Mouse (Mus musculus) midbrain, embryonic 11.5 days (tissue): Measurements from ENCODE around the gene Hirip3. TPM values are rescaled to one million over a fixed set of nuclear protein-coding genes. Genes with fewer than 3 reads are reported as not detected.
A peak's percentile ranks its signal among the peaks of the same experiment; 100 is the strongest.

Experiments used
- ATAC-seq: fragments of 200-750 bp; cut with Nextera tagmentation; 2 replicates; pipeline ENCODE4 v1.8.0; 2017; ENCODE audit warnings: moderate TSS enrichment, moderate library complexity; ENCODE audit not compliant: low FRiP score
- DNase-seq: peaks from one replicate; pipeline ENCODE4 v3.0.0; 2015; ENCODE audit warnings: low spot score; ENCODE audit errors: missing footprints
- H3K27ac ChIP-seq: fragments of 300-500 bp; sonication (generic); 2 replicates; pipeline ENCODE4 v1.5.1; 2014; ENCODE audit warnings: low read depth, low read length
- H3K27me3 ChIP-seq: fragments of 300-500 bp; sonication (generic); 2 replicates; pipeline ENCODE4 v1.6.1; 2014; ENCODE audit warnings: mild to moderate bottlenecking, low read length, moderate library complexity, mixed read lengths; ENCODE audit not compliant: control insufficient read depth, insufficient read depth
- H3K36me3 ChIP-seq: fragments of 300-500 bp; sonication (generic); 2 replicates; pipeline ENCODE4 v1.6.1; 2014; ENCODE audit warnings: mild to moderate bottlenecking, low read length, moderate library complexity, mixed read lengths; ENCODE audit not compliant: control insufficient read depth, insufficient read depth
- H3K4me1 ChIP-seq: fragments of 300-500 bp; sonication (generic); 2 replicates; pipeline ENCODE4 v1.6.1; 2014; ENCODE audit warnings: low read length; ENCODE audit not compliant: control insufficient read depth, insufficient read depth
- H3K4me2 ChIP-seq: fragments of 300-500 bp; sonication (generic); 2 replicates; pipeline ENCODE4 v1.6.1; 2014; ENCODE audit warnings: mild to moderate bottlenecking, moderate library complexity
- H3K4me3 ChIP-seq: fragments of 300-500 bp; sonication (generic); 2 replicates; pipeline ENCODE4 v1.5.1; 2014; ENCODE audit warnings: low read depth, low read length
- H3K9ac ChIP-seq: fragments of 300-500 bp; sonication (generic); 2 replicates; pipeline ENCODE4 v1.6.1; 2014; ENCODE audit warnings: low read length
- H3K9me3 ChIP-seq: fragments of 300-500 bp; sonication (generic); 2 replicates; pipeline ENCODE4 v1.6.1; 2016; ENCODE audit warnings: low read length; ENCODE audit not compliant: control insufficient read depth
- WGBS: fragments of 180-500 bp; shearing (Covaris S2); extraction: QIAGEN DNeasy Blood & Tissue Kit; methylation state at CpG from one replicate; pipeline ENCODE4 v1.1.7; 2014; 5-methylcytosine and 5-hydroxymethylcytosine counted together
- polyA plus RNA-seq: library from polyadenylated mRNA; unstranded; fragments of >200 nt; fragmentation: Nextera tagmentation; extraction: Ambion mirVana; gene quantifications from 2 replicates; pipeline ENCODE4 v1.2.1, GENCODE M21; 2014

Hirip3 gene
- 23.8 and 28.4 TPM in 2 replicates for polyA plus RNA-seq

- 3% methylated on average over 42 of the region's 42 CpGs for WGBS
- DNase-seq: peak; percentile 99
- peaks cover 26% of the 10 kb centered on the region for H3K4me1 ChIP-seq
- peaks cover 22% of the 10 kb centered on the region for H3K36me3 ChIP-seq
- H3K27me3 ChIP-seq: no peaks in the 10 kb centered on the region
- peak within 1 kb of the TSS; percentile 77 for H3K27ac ChIP-seq
- ATAC-seq: peak; percentile 90
- H3K9ac ChIP-seq: peak within 1 kb of the TSS; percentile 81
- H3K4me3 ChIP-seq: peak within 1 kb of the TSS; percentile 57
- peak within 1 kb of the TSS; percentile 66 for H3K4me2 ChIP-seq
- H3K9me3 ChIP-seq: no peaks in the 10 kb centered on the region
Observed at GRCm38 (mm10) chr7:126861429-126862130, at the start of gene Hirip3. TSS of gene Hirip3 (plus strand) at chr7:126861972.

- H3K36me3 ChIP-seq: no peaks in the 10 kb centered on the region
- H3K4me3 ChIP-seq: no peak overlapping the region
- DNase-seq: no peak
- no peaks in the 10 kb centered on the region for H3K9me3 ChIP-seq
- ATAC-seq: no peak
- H3K4me2 ChIP-seq: no peak overlapping the region
- WGBS: 62% methylated on average over 8 of the region's 8 CpGs
- no peak overlapping the region for H3K27ac ChIP-seq
- H3K9ac ChIP-seq: no peak overlapping the region
- no peaks in the 10 kb centered on the region; the same call in 1 of the 2 replicates for H3K27me3 ChIP-seq
- no peaks in the 10 kb centered on the region for H3K4me1 ChIP-seq
Observed at GRCm38 (mm10) chr7:126815726-126816222, 46.0 kb upstream of the Hirip3 start.

GRCm38 (mm10) chr7:126816494-126816893, 45.3 kb upstream of the Hirip3 start:
- Histone ChIP-seq H3K9me3 (no peaks in the 10 kb centered on the region), H3K27ac (no peak overlapping the region), H3K36me3 (no peaks in the 10 kb centered on the region), H3K27me3 (no peaks in the 10 kb centered on the region; the same call in 1 of the 2 replicates), H3K4me1 (no peaks in the 10 kb centered on the region), H3K4me3 (no peak overlapping the region), H3K4me2 (no peak overlapping the region), H3K9ac (no peak overlapping the region)
- DNase-seq: no peak
- WGBS: 94% methylated on average over 8 of the region's 8 CpGs
- ATAC-seq: no peak

GRCm38 (mm10) chr7:126817595-126817994, 44.2 kb upstream of the Hirip3 start:
- Histone ChIP-seq H3K27me3 (peaks cover 2% of the 10 kb centered on the region), H3K4me2 (no peak overlapping the region), H3K9ac (no peak overlapping the region), H3K4me1 (peaks cover 6% of the 10 kb centered on the region), H3K4me3 (no peak overlapping the region), H3K27ac (no peak overlapping the region), H3K36me3 (no peaks in the 10 kb centered on the region), H3K9me3 (no peaks in the 10 kb centered on the region)
- 83% methylated on average over 7 of the region's 7 CpGs for WGBS
- no peak for DNase-seq
- no peak for ATAC-seq

- H3K9me3 ChIP-seq: no peaks in the 10 kb centered on the region
- DNase-seq: peak; percentile 45
- no peaks in the 10 kb centered on the region for H3K36me3 ChIP-seq
- H3K9ac ChIP-seq: no peak overlapping the region
- H3K4me2 ChIP-seq: no peak overlapping the region
- peaks cover 11% of the 10 kb centered on the region for H3K4me1 ChIP-seq
- H3K27me3 ChIP-seq: peaks cover 2% of the 10 kb centered on the region
- H3K4me3 ChIP-seq: no peak overlapping the region
- 32% methylated on average over 1 of the region's 1 CpGs for WGBS
- no peak overlapping the region for H3K27ac ChIP-seq
- ATAC-seq: no peak
Observed at GRCm38 (mm10) chr7:126818818-126819217, 43.0 kb upstream of the Hirip3 start.

- ATAC-seq (peak; percentile 51; the same call in 1 of the 2 replicates), DNase-seq (peak; percentile 99)
- no peak overlapping the region for H3K27ac ChIP-seq
- H3K9me3 ChIP-seq: no peaks in the 10 kb centered on the region
- WGBS: 26% methylated on average over 7 of the region's 7 CpGs
- no peaks in the 10 kb centered on the region for H3K36me3 ChIP-seq
- H3K4me2 ChIP-seq: no peak overlapping the region
- peak overlapping the region; percentile 73 for H3K9ac ChIP-seq
- peaks cover 2% of the 10 kb centered on the region for H3K27me3 ChIP-seq
- peaks cover 11% of the 10 kb centered on the region for H3K4me1 ChIP-seq
- no peak overlapping the region for H3K4me3 ChIP-seq
Observed at GRCm38 (mm10) chr7:126821835-126822511, 39.8 kb upstream of the Hirip3 start.

GRCm38 (mm10) chr7:126822741-126823140, 39.0 kb upstream of the Hirip3 start:
- Histone ChIP-seq H3K9ac (peak overlapping the region; percentile 73), H3K36me3 (no peaks in the 10 kb centered on the region), H3K4me3 (peak overlapping the region; percentile 53), H3K27ac (no peak overlapping the region), H3K4me2 (peak overlapping the region; percentile 69), H3K9me3 (no peaks in the 10 kb centered on the region), H3K27me3 (peaks cover 2% of the 10 kb centered on the region; the same call in 1 of the 2 replicates), H3K4me1 (peaks cover 11% of the 10 kb centered on the region)
- DNase-seq: peak; percentile 89
- peak; percentile 14; the same call in 1 of the 2 replicates for ATAC-seq
- 14% methylated on average over 9 of the region's 9 CpGs for WGBS

GRCm38 (mm10) chr7:126823202-126823711, 38.5 kb upstream of the Hirip3 start:
- WGBS: under 1% methylated on average over 16 of the region's 19 CpGs
- peaks cover 11% of the 10 kb centered on the region for H3K4me1 ChIP-seq

More at GRCm38 (mm10) chr7:126823202-126823711, 38.5 kb upstream of the Hirip3 start:
- H3K9me3 ChIP-seq: no peaks in the 10 kb centered on the region
- peaks cover 2% of the 10 kb centered on the region; the same call in 1 of the 2 replicates for H3K27me3 ChIP-seq
- peak overlapping the region; percentile 53 for H3K4me3 ChIP-seq
- DNase-seq: peak; percentile 90
- no peaks in the 10 kb centered on the region for H3K36me3 ChIP-seq
- H3K27ac ChIP-seq: no peak overlapping the region
- peak overlapping the region; percentile 69 for H3K4me2 ChIP-seq
- ATAC-seq: peak; percentile 85
- peak overlapping the region; percentile 73 for H3K9ac ChIP-seq
